In genomic region chr16:91588703-91589102, GRCm38 (mm10) we compare ENCODE assay signal across 32 mouse cellular contexts.
"Had no signal": no experiment of that assay in that cellular context is flagged by ENCODE, and none has a peak within 500 bp of the region (broad histone marks: within the 10 kb centered on the region; RNA-seq: fewer than 3 reads in every experiment).

No protein-coding gene starts in this region.

- ATAC-seq: liver, embryonic 12.5 days; liver, postnatal 0 days; lung, postnatal 0 days; midbrain, embryonic 13.5 days; midbrain, embryonic 15.5 days; midbrain, embryonic 16.5 days had no signal

- H3K27me3 ChIP-seq: limb, embryonic 12.5 days; limb, embryonic 13.5 days; limb, embryonic 15.5 days; liver, embryonic 13.5 days; liver, embryonic 15.5 days; lung, embryonic 15.5 days; midbrain, embryonic 12.5 days; midbrain, embryonic 13.5 days; midbrain, embryonic 15.5 days; neural tube, embryonic 12.5 days had no signal

- H3K4me2 ChIP-seq: limb, embryonic 12.5 days; limb, embryonic 13.5 days; limb, embryonic 15.5 days; liver, embryonic 11.5 days; liver, embryonic 12.5 days; liver, embryonic 13.5 days; liver, embryonic 15.5 days; lung, embryonic 14.5 days; lung, embryonic 15.5 days; midbrain, embryonic 11.5 days; midbrain, embryonic 12.5 days; midbrain, embryonic 13.5 days; midbrain, embryonic 15.5 days; neural tube, embryonic 12.5 days had no signal

- H3K4me1 ChIP-seq: limb, embryonic 13.5 days; midbrain, embryonic 12.5 days; midbrain, embryonic 13.5 days; midbrain, embryonic 15.5 days; neural tube, embryonic 12.5 days had no signal

- DNase-seq: left cerebral cortex, postnatal 4 days; liver; liver, embryonic 13.5 days; liver, postnatal 0 days; lung, adult 18-20 months; lung, adult 2 months; lung, embryonic 14.5 days; lung, postnatal 10 days; lung, postnatal 14 days; lung, postnatal 36 days; lung, postnatal 4 days; midbrain, embryonic 14.5 days had no signal

- H3K4me3 ChIP-seq: limb, embryonic 10.5 days; limb, embryonic 12.5 days; limb, embryonic 13.5 days; limb, embryonic 15.5 days; liver, embryonic 12.5 days; liver, embryonic 13.5 days; liver, embryonic 15.5 days; lung, embryonic 15.5 days; midbrain, embryonic 10.5 days; midbrain, embryonic 12.5 days; midbrain, embryonic 13.5 days; midbrain, embryonic 15.5 days; myocyte; neural tube, embryonic 12.5 days had no signal

- H3K36me3 ChIP-seq: liver, embryonic 12.5 days; liver, embryonic 13.5 days; midbrain, embryonic 15.5 days had no signal

- H3K9ac ChIP-seq: limb, embryonic 12.5 days; limb, embryonic 13.5 days; limb, embryonic 15.5 days; liver, embryonic 12.5 days; liver, embryonic 13.5 days; liver, embryonic 14.5 days; liver, embryonic 15.5 days; liver, postnatal 0 days; lung, embryonic 14.5 days; lung, embryonic 15.5 days; midbrain, embryonic 12.5 days; midbrain, embryonic 13.5 days; midbrain, embryonic 15.5 days; neural tube, embryonic 12.5 days had no signal

- H3K9me3 ChIP-seq: limb, embryonic 10.5 days; limb, embryonic 12.5 days; limb, embryonic 13.5 days; limb, embryonic 15.5 days; liver, embryonic 12.5 days; liver, embryonic 13.5 days; liver, embryonic 15.5 days; lung, embryonic 15.5 days; megakaryocyte, embryonic 14.5 days; midbrain, embryonic 10.5 days; midbrain, embryonic 12.5 days; midbrain, embryonic 13.5 days; midbrain, embryonic 15.5 days; neural tube, embryonic 12.5 days had no signal

- H3K27ac ChIP-seq: limb, embryonic 10.5 days; limb, embryonic 12.5 days; limb, embryonic 13.5 days; limb, embryonic 15.5 days; liver, embryonic 12.5 days; liver, embryonic 13.5 days; liver, embryonic 14.5 days; liver, embryonic 15.5 days; lung, embryonic 15.5 days; macrophage; midbrain, embryonic 10.5 days; midbrain, embryonic 12.5 days; midbrain, embryonic 13.5 days; midbrain, embryonic 15.5 days; neural tube, embryonic 12.5 days had no signal
